Mouse (Mus musculus) ES-E14 (cell line): ENCODE data around the gene Gusb.

ENCODE experiments used
- CHD2 ChIP-seq: IDR thresholded peaks from 2 replicates; pipeline ENCODE4 v1.6.1; 2014; ENCODE audit warnings: mild to moderate bottlenecking, low read depth, low read length, inconsistent platforms
- HCFC1 ChIP-seq: IDR thresholded peaks from 2 replicates; pipeline ENCODE4 v1.6.1; 2012; ENCODE audit warnings: low read length, inconsistent platforms, borderline replicate concordance; ENCODE audit not compliant: insufficient read depth
- MAFK ChIP-seq: IDR thresholded peaks from 2 replicates; pipeline ENCODE4 v1.6.1; 2014; ENCODE audit warnings: mild to moderate bottlenecking, low read depth, low read length, inconsistent platforms; ENCODE audit not compliant: insufficient read depth
- ZC3H11A ChIP-seq: IDR thresholded peaks from 2 replicates; pipeline ENCODE4 v1.6.1; 2012; ENCODE audit warnings: low read depth, mild to moderate bottlenecking, inconsistent platforms, low read length, borderline replicate concordance
- ZNF384 ChIP-seq: IDR thresholded peaks from 2 replicates; pipeline ENCODE4 v1.6.1; 2012; ENCODE audit warnings: low read depth, low read length, inconsistent platforms

DNA sequence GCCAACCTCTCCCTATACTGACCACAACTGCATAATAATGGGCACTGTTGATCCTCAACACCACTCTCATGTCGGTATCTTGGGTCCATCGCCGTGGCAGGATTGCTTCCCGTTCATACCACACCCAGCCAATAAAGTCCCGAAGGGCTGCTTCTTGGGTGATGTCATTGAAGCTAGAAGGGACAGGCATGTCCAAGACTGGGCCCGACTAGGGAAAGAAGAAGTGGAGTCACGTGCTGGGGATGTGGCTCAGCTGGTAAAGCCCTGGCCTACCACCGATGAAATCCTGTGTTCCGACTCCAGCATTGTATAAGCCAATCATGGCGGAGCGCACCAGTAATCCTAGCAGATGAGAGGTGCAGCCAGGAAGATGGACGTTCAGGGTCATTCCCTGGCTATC, 2.1 kb downstream of the Gusb start:
- TF ChIP-seq HCFC1 (no peak), CHD2 (no peak), ZNF384 (no peak), MAFK (no peak), ZC3H11A (no peak)
